Mouse (Mus musculus) heart, postnatal 0 days (tissue): ENCODE data around the gene Tmem151a.

Source experiments
- CTCF ChIP-seq: IDR thresholded peaks from 2 replicates; pipeline ENCODE4 v1.5.1; 2016; ENCODE audit warnings: antibody characterized with exemption, control low read depth, low read depth
- EP300 ChIP-seq: IDR thresholded peaks from 2 replicates; pipeline ENCODE4 v1.6.1; 2016; ENCODE audit warnings: antibody characterized with exemption, low read depth

DNA sequence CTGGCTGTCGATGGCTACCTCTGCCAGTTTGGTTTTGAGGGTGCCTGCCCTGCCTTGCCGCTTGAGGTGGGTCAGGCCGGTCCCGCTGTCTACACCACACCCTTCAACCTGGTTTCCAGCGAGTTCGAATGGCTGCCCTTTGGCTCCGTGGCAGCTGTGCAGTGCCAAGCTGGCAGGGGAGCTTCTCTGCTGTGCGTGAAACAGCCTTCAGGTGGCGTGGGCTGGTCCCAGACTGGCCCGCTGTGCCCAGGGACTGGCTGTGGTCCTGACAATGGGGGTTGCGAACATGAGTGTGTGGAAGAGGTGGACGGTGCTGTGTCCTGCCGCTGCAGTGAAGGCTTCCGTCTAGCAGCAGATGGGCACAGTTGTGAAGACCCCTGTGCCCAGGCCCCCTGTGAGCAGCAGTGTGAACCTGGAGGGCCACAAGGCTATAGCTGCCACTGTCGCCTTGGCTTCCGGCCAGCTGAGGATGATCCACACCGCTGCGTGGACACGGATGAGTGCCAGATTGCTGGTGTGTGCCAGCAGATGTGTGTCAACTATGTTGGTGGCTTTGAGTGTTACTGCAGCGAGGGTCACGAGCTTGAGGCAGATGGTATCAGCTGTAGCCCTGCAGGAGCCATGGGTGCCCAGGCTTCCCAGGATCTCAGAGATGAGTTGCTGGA lies 16.6 kb downstream of the Tmem151a start:
- TF ChIP-seq CTCF (no peak), EP300 (no peak)
